Mouse (Mus musculus): ENCODE results near the gene Rhcg. TPM values are rescaled to one million over a fixed set of nuclear protein-coding genes. Genes with fewer than 3 reads are reported as not detected.

Rhcg gene
- polyA plus RNA-seq, 2 experiments = 0.03 TPM; not detected in 1

- Histone ChIP-seq H3K4me1 (replicated peaks; ENCODE audit: control insufficient read depth in 2 of 2, insufficient read depth in 2 of 2, low read length in 1 of 2) (no peaks in the 10 kb centered on the region), H3K36me3 (replicated peaks; ENCODE audit: control insufficient read depth, insufficient read depth, low read depth) (no peaks in the 10 kb centered on the region), H3K9ac (replicated peaks) (no peak overlapping the region), H3K4me3 (ENCODE audit: insufficient read depth in 1 of 2, low read depth in 2 of 2, low read length in 2 of 2) (no peak overlapping the region), H3K27me3 (ENCODE audit: control insufficient read depth, insufficient read depth, low read length) (peaks cover 18% of the 10 kb centered on the region), H3K27ac (no peak overlapping the region), H3K4me2 (ENCODE audit: low read depth) (no peak overlapping the region), H3K9me3 (ENCODE audit: control insufficient read depth, low read length) (no peaks in the 10 kb centered on the region)
- WGBS (ENCODE audit: insufficient replicate concordance) = 73% methylated on average over 1 of the region's 1 CpGs
- DNase-seq (ENCODE audit: low read depth in 3 of 3, low spot score in 3 of 3) (no peak), ATAC-seq (ENCODE audit: insufficient read depth) (no peak)
- TF ChIP-seq CTCF (IDR thresholded peaks at IDR 0.05; ENCODE audit: low read depth) (no peak), EP300 (IDR thresholded peaks at IDR 0.05; ENCODE audit: low read depth) (no peak)
These were observed 1.5 kb downstream of the Rhcg start for GRCm38 (mm10) chr7:79615941-79616340.

GRCm38 (mm10) chr7:79615008-79615407 is 2.4 kb downstream of the Rhcg start:
- TF ChIP-seq EP300 (IDR thresholded peaks at IDR 0.05; ENCODE audit: low read depth) (no peak), CTCF (IDR thresholded peaks at IDR 0.05; ENCODE audit: low read depth) (no peak)
- no peak for ATAC-seq (ENCODE audit: insufficient read depth)

GRCm38 (mm10) chr7:79613314-79613713 is 4.1 kb downstream of the Rhcg start:
- Histone ChIP-seq H3K4me2 (ENCODE audit: low read depth) (no peak overlapping the region), H3K27me3 (ENCODE audit: control insufficient read depth, insufficient read depth, low read length) (peaks cover 18% of the 10 kb centered on the region), H3K4me3 (ENCODE audit: insufficient read depth in 1 of 2, low read depth in 2 of 2, low read length in 2 of 2) (no peak overlapping the region), H3K27ac (no peak overlapping the region), H3K9ac (replicated peaks) (no peak overlapping the region), H3K36me3 (replicated peaks; ENCODE audit: control insufficient read depth, insufficient read depth, low read depth) (no peaks in the 10 kb centered on the region), H3K4me1 (replicated peaks; ENCODE audit: control insufficient read depth in 2 of 2, insufficient read depth in 2 of 2, low read length in 1 of 2) (no peaks in the 10 kb centered on the region), H3K9me3 (ENCODE audit: control insufficient read depth, low read length) (no peaks in the 10 kb centered on the region)
- DNase-seq (ENCODE audit: low read depth in 3 of 3, low spot score in 3 of 3) (no peak), ATAC-seq (ENCODE audit: insufficient read depth) (no peak)
- TF ChIP-seq EP300 (IDR thresholded peaks at IDR 0.05; ENCODE audit: low read depth) (no peak), CTCF (IDR thresholded peaks at IDR 0.05; ENCODE audit: low read depth) (no peak)
- 53% methylated on average over 11 of the region's 11 CpGs for WGBS (ENCODE audit: insufficient replicate concordance)

More at GRCm38 (mm10) chr7:79615008-79615407, 2.4 kb downstream of the Rhcg start:
- Histone ChIP-seq H3K4me2 (ENCODE audit: low read depth) (no peak overlapping the region), H3K27ac (no peak overlapping the region), H3K4me3 (ENCODE audit: insufficient read depth in 1 of 2, low read depth in 2 of 2, low read length in 2 of 2) (no peak overlapping the region), H3K9ac (replicated peaks) (no peak overlapping the region), H3K4me1 (replicated peaks; ENCODE audit: control insufficient read depth in 2 of 2, insufficient read depth in 2 of 2, low read length in 1 of 2) (no peaks in the 10 kb centered on the region), H3K9me3 (ENCODE audit: control insufficient read depth, low read length) (no peaks in the 10 kb centered on the region), H3K27me3 (ENCODE audit: control insufficient read depth, insufficient read depth, low read length) (peaks cover 18% of the 10 kb centered on the region), H3K36me3 (replicated peaks; ENCODE audit: control insufficient read depth, insufficient read depth, low read depth) (no peaks in the 10 kb centered on the region)
- no peak for DNase-seq (ENCODE audit: low read depth in 3 of 3, low spot score in 3 of 3)
- WGBS (ENCODE audit: insufficient replicate concordance) = 50% methylated on average over 4 of the region's 4 CpGs

- peak; percentile 14 to 22 (median 18) for DNase-seq (ENCODE audit: low read depth in 3 of 3, low spot score in 3 of 3)
- H3K27me3 ChIP-seq (ENCODE audit: control insufficient read depth, insufficient read depth, low read length) = peaks cover 16% of the 10 kb centered on the region
- WGBS (ENCODE audit: insufficient replicate concordance) = 14% methylated on average over 6 of the region's 6 CpGs
- H3K9ac ChIP-seq (replicated peaks) = no peak overlapping the region
- TF ChIP-seq CTCF (IDR thresholded peaks at IDR 0.05; ENCODE audit: low read depth) (peak; percentile 75), EP300 (IDR thresholded peaks at IDR 0.05; ENCODE audit: low read depth) (no peak)
- H3K4me1 ChIP-seq (replicated peaks; ENCODE audit: control insufficient read depth in 2 of 2, insufficient read depth in 2 of 2, low read length in 1 of 2) = no peaks in the 10 kb centered on the region
- ATAC-seq (ENCODE audit: insufficient read depth) = no peak
- no peaks in the 10 kb centered on the region for H3K9me3 ChIP-seq (ENCODE audit: control insufficient read depth, low read length)
- H3K36me3 ChIP-seq (replicated peaks; ENCODE audit: control insufficient read depth, insufficient read depth, low read depth) = no peaks in the 10 kb centered on the region
- no peak overlapping the region for H3K27ac ChIP-seq
- no peak overlapping the region for H3K4me2 ChIP-seq (ENCODE audit: low read depth)
- no peak overlapping the region for H3K4me3 ChIP-seq (ENCODE audit: insufficient read depth in 1 of 2, low read depth in 2 of 2, low read length in 2 of 2)
These were observed 4.7 kb downstream of the Rhcg start for GRCm38 (mm10) chr7:79612783-79613182.

- Histone ChIP-seq H3K36me3 (replicated peaks; ENCODE audit: control insufficient read depth, insufficient read depth, low read depth) (no peaks in the 10 kb centered on the region), H3K9me3 (ENCODE audit: control insufficient read depth, low read length) (no peaks in the 10 kb centered on the region), H3K27ac (no peak overlapping the region), H3K4me3 (ENCODE audit: insufficient read depth in 1 of 2, low read depth in 2 of 2, low read length in 2 of 2) (no peak overlapping the region), H3K27me3 (ENCODE audit: control insufficient read depth, insufficient read depth, low read length) (peaks cover 7% of the 10 kb centered on the region), H3K4me2 (ENCODE audit: low read depth) (no peak overlapping the region), H3K4me1 (replicated peaks; ENCODE audit: control insufficient read depth in 2 of 2, insufficient read depth in 2 of 2, low read length in 1 of 2) (no peaks in the 10 kb centered on the region), H3K9ac (replicated peaks) (no peak overlapping the region)
- DNase-seq (ENCODE audit: low read depth in 3 of 3, low spot score in 3 of 3) (no peak), ATAC-seq (ENCODE audit: insufficient read depth) (no peak)
- no peak for TF ChIP-seq EP300 (IDR thresholded peaks at IDR 0.05; ENCODE audit: low read depth)
- TF ChIP-seq CTCF (IDR thresholded peaks at IDR 0.05; ENCODE audit: low read depth) = no peak
- WGBS (ENCODE audit: insufficient replicate concordance) = 47% methylated on average over 9 of the region's 9 CpGs
These were observed 5.6 kb downstream of the Rhcg start for GRCm38 (mm10) chr7:79611901-79612300.

Measured in liver, embryonic 14.5 days (tissue).